Mouse (Mus musculus): ENCODE data around the gene Erc2.

DNA sequence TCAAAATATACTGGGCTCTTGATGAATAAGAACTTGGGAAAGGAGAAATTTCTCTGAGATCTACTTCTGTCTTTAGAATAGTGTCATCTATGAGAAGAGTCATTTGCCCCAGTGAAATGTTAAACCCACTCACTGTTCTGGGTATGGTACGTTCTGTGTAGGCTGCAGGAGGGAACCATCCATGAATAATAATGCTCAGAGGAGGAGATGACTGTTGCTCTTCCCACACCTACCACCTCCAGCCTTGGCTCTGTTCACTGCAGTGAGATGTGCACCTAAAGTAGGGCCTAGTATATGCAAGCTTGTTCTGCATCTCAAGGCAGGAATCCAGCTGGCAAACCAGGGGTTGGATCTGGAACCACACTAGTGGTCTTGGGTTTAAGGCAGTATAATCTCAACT lies 353.4 kb downstream of the Erc2 start:
- TF ChIP-seq CTCF (IDR thresholded peaks at IDR 0.05; ENCODE audit: low read depth) (no peak), EP300 (IDR thresholded peaks at IDR 0.05; ENCODE audit: low read depth) (no peak)

Data from liver, postnatal 0 days (tissue).